Mouse (Mus musculus) granulocyte monocyte progenitor cell, adult 5-6 weeks (primary cell): ENCODE measurements around the gene Gm19668. TPM values are rescaled to one million over a fixed set of nuclear protein-coding genes. Genes with fewer than 3 reads are reported as not detected.
"Not testable (repeated sequence)": the region's sequence is repeated elsewhere in the genome, so short reads cannot be mapped to it uniquely, and the experiment has no call there.

Source experiments
- ATAC-seq: replicated peaks from 2 replicates; pipeline ENCODE4 v1.8.0; 2016; ENCODE audit warnings: mild to moderate bottlenecking, moderate TSS enrichment, inconsistent platforms; ENCODE audit not compliant: poor library complexity, severe bottlenecking
- total RNA-seq, 2 experiments: library from RNA; stranded (forward) in 1 of 2; stranded (reverse) in 1 of 2; fragments of 200-712, 200-1000 nt in 1 of 2; fragments of >200 nt in 1 of 2; fragmentation: Nextera tagmentation in 1 of 2; gene quantifications; 2 replicates each; pipeline ENCODE4 v1.2.3; 2014 to 2017

Gm19668 gene
- not detected in 2 replicates for total RNA-seq (2014; fragmentation: Nextera tagmentation)
- total RNA-seq (2017), result not detected in 2 replicates

- ATAC-seq, result no peak
These were observed at the start of gene Gm19668 for GRCm38 (mm10) chr10:77798921-77799508. TSS of gene Gm19668 (minus strand) at chr10:77799133.

- no peak for ATAC-seq
These were observed 48.6 kb upstream of the Gm19668 start for GRCm38 (mm10) chr10:77847538-77847937.

- ATAC-seq, result no peak
These were observed 48.0 kb upstream of the Gm19668 start for GRCm38 (mm10) chr10:77846961-77847360.

- ATAC-seq, result no peak
These were observed 47.6 kb upstream of the Gm19668 start, which contains the start of gene Gm36176 for GRCm38 (mm10) chr10:77846503-77846902. TSS of gene Gm36176 (plus strand) at chr10:77846803.

GRCm38 (mm10) chr10:77839006-77839405 is 40.1 kb upstream of the Gm19668 start:
- no peak for ATAC-seq

- ATAC-seq, result no peak
These were observed 36.7 kb upstream of the Gm19668 start, which contains the start of gene Krtap10-10 for GRCm38 (mm10) chr10:77835647-77836046. TSS of gene Krtap10-10 (plus strand) at chr10:77835947.

- no peak for ATAC-seq
These were observed 28.0 kb upstream of the Gm19668 start, which contains the start of gene Krtap10-4 for GRCm38 (mm10) chr10:77826951-77827350. TSS of gene Krtap10-4 (minus strand) at chr10:77827095.

- ATAC-seq, result no peak
These were observed 20.3 kb upstream of the Gm19668 start for GRCm38 (mm10) chr10:77819203-77819602.

- ATAC-seq, result no peak
These were observed 19.6 kb upstream of the Gm19668 start for GRCm38 (mm10) chr10:77818523-77818922.

GRCm38 (mm10) chr10:77815514-77815913 is 16.6 kb upstream of the Gm19668 start:
- no peak; the same call in 1 of the 2 replicates for ATAC-seq

- ATAC-seq, result no peak
These were observed 15.4 kb upstream of the Gm19668 start, which contains the start of gene Gm2696 for GRCm38 (mm10) chr10:77814382-77814781. TSS of gene Gm2696 (plus strand) at chr10:77814682.

GRCm38 (mm10) chr10:77811743-77812142 is 12.8 kb upstream of the Gm19668 start, which contains the start of gene Gm9507:
TSS of gene Gm9507 (minus strand) at chr10:77811843.
- no peak for ATAC-seq

GRCm38 (mm10) chr10:77804095-77804494 is 5.2 kb upstream of the Gm19668 start:
- no peak for ATAC-seq

- not testable (repeated sequence) for ATAC-seq
These were observed 591 bp downstream of the Gm19668 start for GRCm38 (mm10) chr10:77798164-77798920.

- no peak for ATAC-seq
These were observed 1.3 kb downstream of the Gm19668 start for GRCm38 (mm10) chr10:77797677-77798076.

- no peak for ATAC-seq
These were observed 4.0 kb downstream of the Gm19668 start, which contains the start of gene Gm9639 for GRCm38 (mm10) chr10:77794976-77795375. TSS of gene Gm9639 (minus strand) at chr10:77795076.

GRCm38 (mm10) chr10:77788621-77789020 is 10.3 kb downstream of the Gm19668 start:
- no peak for ATAC-seq

GRCm38 (mm10) chr10:77787876-77788275 is 11.1 kb downstream of the Gm19668 start, which contains the start of gene Gm7137:
TSS of gene Gm7137 (minus strand) at chr10:77788200.
- ATAC-seq, result not testable (repeated sequence)

GRCm38 (mm10) chr10:77783396-77783795 is 15.5 kb downstream of the Gm19668 start:
- ATAC-seq, result not testable (repeated sequence)

- ATAC-seq, result not testable (repeated sequence)
These were observed 16.5 kb downstream of the Gm19668 start, which contains the start of gene Gm3250 for GRCm38 (mm10) chr10:77782442-77782841. TSS of gene Gm3250 (minus strand) at chr10:77782542.

- ATAC-seq, result not testable (repeated sequence)
These were observed 22.1 kb downstream of the Gm19668 start, which contains the start of gene Gm7138 for GRCm38 (mm10) chr10:77776844-77777243. TSS of gene Gm7138 (minus strand) at chr10:77776944.
